Mouse (Mus musculus) hindbrain, postnatal 0 days (tissue): Measurements from ENCODE around the gene Med16. TPM values are rescaled to one million over a fixed set of nuclear protein-coding genes. Genes with fewer than 3 reads are reported as not detected.

Source experiments
- ATAC-seq: fragments of 200-750 bp; cut with Nextera tagmentation; 2 replicates; pipeline ENCODE4 v1.8.0; 2017; ENCODE audit warnings: mild to moderate bottlenecking, moderate TSS enrichment, moderate library complexity
- DNase-seq: peaks from one replicate; pipeline ENCODE4 v3.0.0-alpha.2; 2015; ENCODE audit warnings: low spot score
- H3K27ac ChIP-seq: fragments of 300-500 bp; sonication (generic); 2 replicates; pipeline ENCODE4 v1.5.1; 2014; ENCODE audit warnings: mild to moderate bottlenecking
- H3K27me3 ChIP-seq: fragments of 300-500 bp; sonication (generic); 2 replicates; pipeline ENCODE4 v1.6.1; 2014; ENCODE audit warnings: low read length, mixed read lengths; ENCODE audit not compliant: insufficient read depth
- H3K36me3 ChIP-seq: fragments of 300-500 bp; sonication (generic); 2 replicates; pipeline ENCODE4 v1.6.1; 2014; ENCODE audit warnings: low read length, mixed read lengths; ENCODE audit not compliant: insufficient read depth
- H3K4me1 ChIP-seq: fragments of 300-500 bp; sonication (generic); 2 replicates; pipeline ENCODE4 v1.6.1; 2014; ENCODE audit warnings: antibody characterized with exemption, low read length, mixed read lengths; ENCODE audit not compliant: insufficient read depth
- H3K4me2 ChIP-seq: fragments of 300-500 bp; sonication (generic); 2 replicates; pipeline ENCODE4 v1.6.1; 2014; ENCODE audit warnings: low read depth, mild to moderate bottlenecking, low read length, moderate library complexity, mixed read lengths
- H3K4me3 ChIP-seq: fragments of 300-500 bp; sonication (generic); 2 replicates; pipeline ENCODE4 v1.5.1; 2014; ENCODE audit warnings: low read length
- H3K9ac ChIP-seq: fragments of 300-500 bp; sonication (generic); replicated peaks from 2 replicates; pipeline ENCODE4 v1.6.1; 2014; ENCODE audit warnings: mild to moderate bottlenecking, low read length, moderate library complexity, mixed read lengths
- H3K9me3 ChIP-seq: fragments of 300-500 bp; sonication (generic); 2 replicates; pipeline ENCODE4 v1.6.1; 2016; ENCODE audit warnings: low read length, mixed read lengths
- CTCF ChIP-seq: IDR thresholded peaks from 2 replicates; pipeline ENCODE4 v1.5.1; 2016; ENCODE audit warnings: antibody characterized with exemption, control low read depth, low read depth
- WGBS: fragments of 180-500 bp; shearing (Covaris S2); extraction: QIAGEN DNeasy Blood & Tissue Kit; methylation state at CpG from one replicate; pipeline ENCODE4 v1.1.7; 2014; 5-methylcytosine and 5-hydroxymethylcytosine counted together
- polyA plus RNA-seq: library from polyadenylated mRNA; unstranded; fragments of >200 nt; fragmentation: Nextera tagmentation; extraction: Ambion mirVana; gene quantifications from 2 replicates; pipeline ENCODE4 v1.2.1, GENCODE M21; 2015
- total RNA-seq: library from RNA; depleted of rRNA; stranded (reverse); fragments of >200 nt; gene quantifications from 2 replicates; pipeline ENCODE4 v1.2.3, GENCODE M21; 2014

Gene Med16
- total and polyA plus RNA-seq, 2 experiments from 2014 or later, result 48.4 to 82.2 TPM

DNA sequence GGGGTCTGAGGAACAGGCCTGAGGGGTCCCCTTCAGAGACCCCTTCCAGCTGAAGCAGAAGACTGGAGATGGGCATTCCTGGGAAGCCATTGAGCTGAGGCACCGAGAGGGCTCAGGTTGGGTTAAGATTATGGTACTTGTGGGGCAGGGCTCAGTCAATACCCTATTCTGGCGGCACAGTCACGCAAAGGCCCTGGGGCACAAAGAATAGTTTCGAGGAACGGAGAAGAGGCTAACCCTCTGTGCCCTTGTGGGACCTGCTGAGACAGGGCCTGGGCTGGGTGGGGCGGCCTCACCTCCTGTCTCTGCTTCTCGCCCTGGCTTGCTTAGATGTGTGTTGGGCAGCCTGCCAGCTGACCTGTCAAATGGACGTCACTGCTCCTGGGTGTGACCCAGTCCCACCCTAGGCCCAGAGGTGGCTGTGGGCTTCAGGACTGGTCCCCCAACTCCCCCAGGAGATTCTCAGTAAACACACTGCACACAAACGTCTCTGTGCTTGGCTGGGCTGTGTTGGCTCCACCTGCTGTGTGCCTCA is 24.5 kb upstream of the Med16 start:
- ATAC-seq (no peak), DNase-seq (no peak)
- WGBS, result 42% methylated on average over 9 of the region's 9 CpGs
- H3K9me3 ChIP-seq, result no peaks in the 10 kb centered on the region
- no peak overlapping the region for H3K9ac ChIP-seq
- TF ChIP-seq CTCF, result no peak
- H3K4me3 ChIP-seq, result no peak overlapping the region
- H3K27ac ChIP-seq, result peak overlapping the region; percentile 55; the same call in 1 of the 2 replicates
- no peaks in the 10 kb centered on the region for H3K36me3 ChIP-seq
- H3K4me2 ChIP-seq, result no peak overlapping the region
- H3K4me1 ChIP-seq, result peaks cover 10% of the 10 kb centered on the region
- no peaks in the 10 kb centered on the region for H3K27me3 ChIP-seq

DNA sequence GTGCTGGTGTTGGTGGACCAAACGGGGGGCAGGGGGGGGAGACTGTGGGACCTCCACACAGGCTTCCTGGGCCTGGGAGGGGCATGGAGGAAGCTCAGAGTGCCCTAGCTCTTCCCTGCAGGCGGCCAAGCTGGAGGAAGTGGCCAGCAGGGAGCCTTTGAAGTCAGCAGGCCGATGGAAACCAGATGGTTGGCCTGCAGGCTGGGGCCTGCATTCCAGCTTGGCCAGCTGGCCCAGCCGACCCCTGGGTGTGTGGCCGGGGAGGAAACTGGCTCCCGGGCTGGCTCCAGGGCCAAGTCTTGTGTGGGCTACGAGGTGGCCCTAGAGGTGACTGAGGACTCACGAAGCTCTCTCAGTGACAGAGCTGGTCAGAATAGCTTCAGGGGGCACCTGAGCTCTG is 24.0 kb upstream of the Med16 start:
- H3K9me3 ChIP-seq, result no peaks in the 10 kb centered on the region
- no peak overlapping the region for H3K4me3 ChIP-seq
- H3K27ac ChIP-seq, result peak overlapping the region; percentile 55; the same call in 1 of the 2 replicates
- ATAC-seq, result no peak
- WGBS, result 21% methylated on average over 8 of the region's 8 CpGs
- DNase-seq, result peak; percentile 72
- no peak overlapping the region for H3K9ac ChIP-seq
- H3K4me1 ChIP-seq, result peaks cover 10% of the 10 kb centered on the region
- no peaks in the 10 kb centered on the region for H3K36me3 ChIP-seq
- no peaks in the 10 kb centered on the region for H3K27me3 ChIP-seq
- TF ChIP-seq CTCF, result no peak
- no peak overlapping the region for H3K4me2 ChIP-seq

DNA sequence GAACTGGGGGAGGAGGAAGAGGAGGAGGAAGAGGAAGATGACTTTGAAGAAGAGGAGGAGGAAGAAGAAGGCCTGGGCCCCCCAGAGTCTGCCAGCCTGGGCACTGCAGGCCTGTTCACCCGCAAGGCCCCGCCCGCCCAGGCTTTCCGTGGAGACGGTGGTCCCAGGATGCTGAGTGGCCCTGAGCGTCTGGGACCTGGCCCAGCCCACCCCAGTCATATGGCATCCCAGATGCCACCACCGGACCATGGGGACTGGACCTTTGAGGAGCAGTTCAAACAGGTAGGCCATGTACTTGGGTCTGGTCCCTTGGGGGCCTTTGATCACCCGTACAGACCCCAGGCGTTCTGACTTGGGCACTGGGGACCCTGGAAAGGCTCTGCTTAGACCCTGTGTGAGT is 23.1 kb upstream of the Med16 start:
- 82% methylated on average over 9 of the region's 9 CpGs for WGBS
- no peak for TF ChIP-seq CTCF
- no peak for DNase-seq
- H3K27me3 ChIP-seq, result no peaks in the 10 kb centered on the region
- no peaks in the 10 kb centered on the region for H3K9me3 ChIP-seq
- no peaks in the 10 kb centered on the region for H3K36me3 ChIP-seq
- H3K4me3 ChIP-seq, result no peak overlapping the region
- no peak overlapping the region for H3K27ac ChIP-seq
- no peak overlapping the region for H3K9ac ChIP-seq
- no peak for ATAC-seq
- H3K4me1 ChIP-seq, result 0 out of 2 replicates have a peak, but pooled peaks cover 5% of the 10 kb centered on the region
- H3K4me2 ChIP-seq, result no peak overlapping the region

DNA sequence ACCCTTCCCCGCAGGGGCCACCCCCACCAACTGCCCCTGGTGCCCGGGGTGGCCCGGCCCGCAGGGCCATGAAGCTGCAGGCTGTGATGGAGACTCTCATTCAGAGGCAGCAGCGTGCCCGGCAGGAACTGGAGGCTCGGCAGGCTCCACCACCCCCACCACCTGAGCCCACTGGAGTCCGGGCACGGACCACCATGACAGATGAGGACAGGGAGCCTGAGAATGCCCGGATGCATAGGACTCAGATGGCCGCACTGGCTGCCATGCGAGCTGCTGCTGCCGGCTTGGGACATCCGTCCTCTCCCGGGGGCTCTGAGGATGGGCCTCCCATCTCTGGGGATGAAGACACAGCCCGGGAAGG is 22.1 kb upstream of the Med16 start:
- ATAC-seq, result no peak
- WGBS, result 60% methylated on average over 16 of the region's 16 CpGs
- no peaks in the 10 kb centered on the region for H3K27me3 ChIP-seq
- no peak for DNase-seq
- 0 out of 2 replicates have a peak overlapping the region, but pooled peaks have one; percentile 20 for H3K27ac ChIP-seq
- no peak overlapping the region; the same call in 1 of the 2 replicates for H3K9ac ChIP-seq
- no peaks in the 10 kb centered on the region for H3K36me3 ChIP-seq
- H3K4me3 ChIP-seq, result no peak overlapping the region
- H3K4me2 ChIP-seq, result no peak overlapping the region
- no peaks in the 10 kb centered on the region for H3K9me3 ChIP-seq
- no peak for TF ChIP-seq CTCF
- H3K4me1 ChIP-seq, result 0 out of 2 replicates have a peak, but pooled peaks cover 8% of the 10 kb centered on the region

DNA sequence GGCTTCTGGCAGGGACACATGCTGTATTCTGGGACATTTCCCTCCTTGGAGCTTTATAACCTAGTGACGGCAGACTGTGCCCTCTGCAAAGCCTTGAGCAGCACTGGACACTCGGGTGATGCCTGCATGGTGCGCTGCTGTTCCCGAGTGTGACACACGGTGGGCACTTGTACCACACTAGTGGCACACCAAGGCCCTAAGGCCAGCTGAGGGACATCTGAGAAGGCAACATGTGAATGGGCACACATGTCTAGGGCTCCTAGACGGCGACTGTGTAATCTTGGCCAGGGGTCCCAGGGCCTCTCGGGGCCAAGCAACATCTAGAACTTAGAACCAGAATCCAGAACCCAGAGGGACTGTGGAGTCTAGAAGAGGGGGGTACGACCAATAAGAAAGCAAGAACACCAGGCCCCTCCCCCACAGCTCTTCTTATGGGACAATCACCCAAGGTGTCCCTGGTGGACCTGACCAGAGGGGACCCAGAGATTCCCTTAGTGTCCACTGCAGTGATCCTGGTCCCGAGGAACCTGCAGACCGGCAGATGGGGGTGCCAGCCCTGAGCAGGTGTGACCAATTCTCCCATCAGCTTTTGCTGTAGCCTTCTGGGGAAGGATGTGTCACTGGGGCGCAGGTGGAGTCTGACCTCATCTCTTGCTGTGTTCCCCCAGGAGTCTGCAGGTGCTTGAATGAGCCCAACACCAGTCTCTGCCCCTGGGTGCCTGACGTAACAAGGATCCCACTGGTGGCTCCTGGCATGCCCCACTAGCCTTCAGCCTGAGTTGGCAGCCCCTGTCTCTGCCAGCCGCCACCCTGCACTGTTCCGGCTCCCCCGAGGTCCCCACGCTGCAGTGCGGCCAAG is 21.5 kb upstream of the Med16 start:
- H3K27ac ChIP-seq, result peak overlapping the region; percentile 20; the same call in 1 of the 2 replicates
- 0 out of 2 replicates have a peak, but pooled peaks cover 9% of the 10 kb centered on the region for H3K4me1 ChIP-seq
- H3K9ac ChIP-seq, result no peak overlapping the region; the same call in 1 of the 2 replicates
- H3K27me3 ChIP-seq, result no peaks in the 10 kb centered on the region
- H3K4me3 ChIP-seq, result no peak overlapping the region
- ATAC-seq (no peak), DNase-seq (no peak)
- H3K36me3 ChIP-seq, result no peaks in the 10 kb centered on the region
- no peak overlapping the region for H3K4me2 ChIP-seq
- WGBS, result 71% methylated on average over 18 of the region's 18 CpGs
- peak; percentile 12; the same call in 1 of the 2 replicates for TF ChIP-seq CTCF
- no peaks in the 10 kb centered on the region for H3K9me3 ChIP-seq

DNA sequence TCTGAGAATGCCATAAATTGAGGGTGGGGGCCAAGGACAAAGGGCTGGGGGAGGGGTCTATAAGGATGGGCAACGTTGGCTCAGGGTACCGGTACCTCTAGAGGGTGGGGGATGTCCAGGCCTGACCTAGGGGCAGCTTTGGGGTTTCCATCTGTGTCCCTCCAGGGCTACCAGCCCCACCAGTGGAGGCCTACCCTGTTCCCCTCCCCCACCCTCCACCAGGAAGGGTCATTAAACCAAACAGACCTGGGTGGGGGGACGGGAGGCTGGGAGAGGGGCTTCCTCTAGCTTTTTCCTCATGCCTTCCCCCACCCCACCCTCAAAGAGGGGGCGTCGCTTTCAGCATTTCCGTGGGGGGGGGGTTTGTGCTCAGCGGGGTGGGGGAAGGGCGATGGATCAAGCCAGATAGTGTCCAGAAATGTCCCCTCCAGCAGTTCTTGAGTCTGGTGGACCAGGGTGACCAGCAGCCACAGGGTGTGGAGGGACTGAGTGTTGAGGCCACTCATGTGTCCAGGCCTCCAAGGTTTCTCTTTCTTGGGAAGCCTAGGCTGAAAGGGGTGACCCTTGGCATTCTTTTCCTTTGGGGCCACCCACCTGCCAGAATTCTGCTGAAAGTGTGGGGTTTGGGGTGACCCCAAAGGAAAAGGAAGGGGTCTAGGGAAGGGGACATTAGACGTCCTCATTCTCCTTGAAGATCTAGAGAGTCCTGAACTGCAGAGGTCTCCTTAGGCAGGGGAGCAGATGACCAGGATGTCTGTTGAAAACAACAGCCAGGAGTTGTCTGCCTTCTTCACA is 20.4 kb upstream of the Med16 start:
- DNase-seq (no peak), ATAC-seq (no peak)
- Histone ChIP-seq H3K9ac (0 out of 2 replicates have a peak overlapping the region, but pooled peaks have one; percentile 18), H3K4me1 (0 out of 2 replicates have a peak, but pooled peaks cover 9% of the 10 kb centered on the region), H3K9me3 (no peaks in the 10 kb centered on the region), H3K4me2 (peak overlapping the region; percentile 96), H3K27me3 (no peaks in the 10 kb centered on the region), H3K4me3 (peak overlapping the region; percentile 86), H3K36me3 (no peaks in the 10 kb centered on the region), H3K27ac (peak overlapping the region; percentile 88; the same call in 1 of the 2 replicates)
- 35% methylated on average over 9 of the region's 9 CpGs for WGBS
- no peak for TF ChIP-seq CTCF
